ENCODE assay signal across 27 mouse cellular contexts in genomic region chr9:60595406-60595805, GRCm38 (mm10).
DNase-seq lines count a peak whose midpoint lies in the region; ATAC-seq and TF ChIP-seq lines count a peak whose summit lies in the region.
"Had no signal": no experiment of that assay in that cellular context is flagged by ENCODE, and none has a peak within 500 bp of the region (broad histone marks: within the 10 kb centered on the region; RNA-seq: fewer than 3 reads in every experiment).

No protein-coding gene starts in this region.

- TF ChIP-seq POLR2A in spleen, adult 2 months (IDR thresholded peaks at IDR 0.05; ENCODE audit: low read depth, low read length): no peak
- TF ChIP-seq POLR2A in CH12.LX (IDR thresholded peaks at IDR 0.05; ENCODE audit: low read depth, low read length): no peak

- in situ Hi-C loops in CH12.LX (cut with MboI; ENCODE audit: low pct_ligation_motif_present, low pct_unique_long_range_greater_than_20kb, low sequenced_read_pairs): loop anchor here (10.0 kb wide), 1 partner anchor 351 kb away; no protein-coding TSS in a partner anchor

- no peak for TF ChIP-seq EP300 in CH12.LX (IDR thresholded peaks at IDR 0.05; ENCODE audit: low read length)

- ATAC-seq in neutrophil, adult 5-6 weeks (ENCODE audit: extremely low read depth, insufficient number of reproducible peaks, low FRiP score, poor library complexity, severe bottlenecking): 0 out of 2 replicates have a peak, but pooled peaks have one; percentile 21
- ATAC-seq: forebrain, embryonic 14.5 days; forebrain, postnatal 0 days; hindbrain, postnatal 0 days; inflammation-experienced regulatory T-cells, adult 6 months had no signal

- no peak for TF ChIP-seq CTCF in spleen, adult 2 months (IDR thresholded peaks at IDR 0.05; ENCODE audit: extremely low read depth, insufficient read depth, insufficient read length, insufficient replicate concordance)
- TF ChIP-seq CTCF in CH12.LX (conservative IDR thresholded peaks at IDR 0.05 in 1 of 2, IDR thresholded peaks at IDR 0.05 in 1 of 2; ENCODE audit: low read depth in 2 of 2, low read length in 2 of 2): no peak

- DNase-seq in spleen, adult 2 months (ENCODE audit: low read depth in 1 of 2, low spot score in 2 of 2): peak in 1 of 2 experiments; percentile 11
- no peak for DNase-seq in spleen, postnatal 10 days (ENCODE audit: low spot score in 2 of 2)
- peak; percentile 88 for DNase-seq in A20 (ENCODE audit: low read depth, low spot score)
- peak; percentile 57 for DNase-seq in CH12.LX (ENCODE audit: extremely low read depth)
- DNase-seq in neural tube, embryonic 10.5 days (ENCODE audit: extremely low spot score, low spot score): no peak
- DNase-seq in embryo, embryonic 9.5 days (ENCODE audit: extremely low spot score): no peak
- DNase-seq: adrenal gland, adult 2 months; adrenal gland, postnatal 14 days; cerebellum, adult 11-12 months; cerebellum, adult 8-10 months; cerebellum, postnatal 14 days; forebrain, postnatal 0 days; gastrocnemius, adult 2 months; gastrocnemius, postnatal 14 days; heart, adult 11 months; heart, postnatal 10 days; heart, postnatal 36 days had no signal

- H3K27me3 ChIP-seq in spleen, adult 2 months (ENCODE audit: control insufficient read depth, insufficient read depth, low read length): no peaks in the 10 kb centered on the region
- no peaks in the 10 kb centered on the region for H3K27me3 ChIP-seq in CH12.LX (replicated peaks)
- H3K27me3 ChIP-seq: embryonic facial prominence, embryonic 12.5 days; embryonic facial prominence, embryonic 15.5 days; heart, embryonic 12.5 days; heart, embryonic 15.5 days had no signal

- no peak overlapping the region for H3K4me2 ChIP-seq in CH12.LX (ENCODE audit: insufficient read depth, low read depth, poor library complexity, severe bottlenecking)
- H3K4me2 ChIP-seq: embryonic facial prominence, embryonic 12.5 days; embryonic facial prominence, embryonic 15.5 days; heart, embryonic 12.5 days; heart, embryonic 15.5 days; hindbrain, embryonic 14.5 days had no signal

- WGBS in spleen, adult 2 months: 63% methylated on average over 7 of the region's 7 CpGs

- dilution Hi-C loops in CH12.LX (cut with MboI; ENCODE audit: extremely low pct_ligation_motif_present, extremely low pct_unique_long_range_greater_than_20kb, low sequenced_read_pairs): no loop called here

- no peak overlapping the region for H3K4me3 ChIP-seq in spleen, adult 2 months (ENCODE audit: extremely low read depth, insufficient read depth, insufficient read length)
- no peak overlapping the region for H3K4me3 ChIP-seq in CH12.LX (replicated peaks in 1 of 3; ENCODE audit: low read depth in 2 of 3, low read length in 2 of 3, poor library complexity in 1 of 3)
- H3K4me3 ChIP-seq: embryonic facial prominence, embryonic 12.5 days; embryonic facial prominence, embryonic 15.5 days; gastrocnemius, adult 2 months; heart, embryonic 12.5 days; heart, embryonic 15.5 days had no signal

- peaks cover 2% of the 10 kb centered on the region; the same call in 1 of the 2 replicates for H3K4me1 ChIP-seq in spleen, adult 2 months (ENCODE audit: control insufficient read depth, insufficient read depth, insufficient read length)
- H3K4me1 ChIP-seq in CH12.LX (ENCODE audit: control insufficient read depth in 1 of 2, insufficient read depth in 2 of 2): peaks cover 4 to 15% of the 10 kb centered on the region in 2 experiments; a peak in 3 of 4 replicates
- H3K4me1 ChIP-seq: embryonic facial prominence, embryonic 12.5 days; heart, embryonic 12.5 days; heart, embryonic 15.5 days had no signal

- no peak for TF ChIP-seq RAD21 in CH12.LX (IDR thresholded peaks at IDR 0.05; ENCODE audit: low read depth, low read length)

- H3K9me3 ChIP-seq in CH12.LX (replicated peaks; ENCODE audit: low read length): no peaks in the 10 kb centered on the region
- H3K9me3 ChIP-seq: embryonic facial prominence, embryonic 12.5 days; embryonic facial prominence, embryonic 15.5 days; G1E; heart, embryonic 15.5 days had no signal

- no peaks in the 10 kb centered on the region for H3K79me2 ChIP-seq in CH12.LX (replicated peaks; ENCODE audit: control insufficient read depth, extremely low read depth, insufficient read depth, poor library complexity, severe bottlenecking)

- H3K9ac ChIP-seq in CH12.LX (ENCODE audit: insufficient read depth, low read depth): no peak overlapping the region
- H3K9ac ChIP-seq: embryonic facial prominence, embryonic 12.5 days; embryonic facial prominence, embryonic 15.5 days; forebrain, postnatal 0 days; heart, embryonic 12.5 days; heart, embryonic 15.5 days; hindbrain, embryonic 14.5 days had no signal

- peak overlapping the region; percentile 71 for H3K27ac ChIP-seq in spleen, adult 2 months (ENCODE audit: insufficient read depth, low read length)
- no peak overlapping the region; the same call in 1 of the 2 replicates for H3K27ac ChIP-seq in CH12.LX (ENCODE audit: insufficient read depth, low read depth)
- H3K27ac ChIP-seq: embryonic facial prominence, embryonic 12.5 days; embryonic facial prominence, embryonic 15.5 days; gastrocnemius, adult 2 months; heart, embryonic 15.5 days; hindbrain, embryonic 14.5 days; hindbrain, postnatal 0 days had no signal

- no peaks in the 10 kb centered on the region for H3K36me3 ChIP-seq in spleen, adult 2 months (ENCODE audit: control insufficient read depth, insufficient read depth, low read length)
- H3K36me3 ChIP-seq in CH12.LX (replicated peaks in 1 of 2; ENCODE audit: control insufficient read depth in 1 of 2, insufficient read depth in 1 of 2, low read length in 1 of 2): peaks cover 2 to 16% of the 10 kb centered on the region in 2 experiments
- H3K36me3 ChIP-seq: G1E had no signal

TF ChIP-seq in CH12.LX, 34 proteins besides CTCF, POLR2A, EP300 and RAD21:
- TF ChIP-seq IRF4 (IDR thresholded peaks at IDR 0.05; ENCODE audit: low read depth, low read length): no peak
- TF ChIP-seq USF2 (conservative IDR thresholded peaks at IDR 0.05; ENCODE audit: low read depth, low read length): no peak
- TF ChIP-seq MAFK (IDR thresholded peaks at IDR 0.05; ENCODE audit: insufficient replicate concordance, low read length): no peak
- TF ChIP-seq NELFE (IDR thresholded peaks at IDR 0.05; ENCODE audit: low read depth, low read length): no peak
- no peak for TF ChIP-seq ZC3H11A (IDR thresholded peaks at IDR 0.05; ENCODE audit: low read depth, low read length)
- no peak for TF ChIP-seq SMC3 (IDR thresholded peaks at IDR 0.05; ENCODE audit: low read depth, low read length)
- TF ChIP-seq RCOR1 (conservative IDR thresholded peaks at IDR 0.05; ENCODE audit: low read depth, low read length): no peak
- TF ChIP-seq ZMIZ1 (IDR thresholded peaks at IDR 0.05; ENCODE audit: low read depth, low read length): no peak
- TF ChIP-seq ETS1 (conservative IDR thresholded peaks at IDR 0.05; ENCODE audit: low read depth, low read length): no peak
- no peak for TF ChIP-seq MXI1 (IDR thresholded peaks at IDR 0.05; ENCODE audit: low read depth, low read length)
- TF ChIP-seq ELF1 (IDR thresholded peaks at IDR 0.05; ENCODE audit: low read depth, low read length): no peak
- no peak for TF ChIP-seq MYC (IDR thresholded peaks at IDR 0.05; ENCODE audit: low read depth, low read length)
- no peak for TF ChIP-seq CHD2 (IDR thresholded peaks at IDR 0.05; ENCODE audit: low read length)
- TF ChIP-seq ZKSCAN1 (IDR thresholded peaks at IDR 0.05; ENCODE audit: borderline replicate concordance, low read depth, low read length): no peak
- TF ChIP-seq BHLHE40 (IDR thresholded peaks at IDR 0.05; ENCODE audit: low read depth, low read length): no peak
- no peak for TF ChIP-seq POLR2AphosphoS2 (IDR thresholded peaks at IDR 0.05; ENCODE audit: low read depth, low read length)

Comparison
In these comparisons a context has a peak if more than half of its experiments do, and no peak if none do; other contexts are left out.
1. DNase-seq: peak in A20 (single experiment) and CH12.LX (single experiment); none in spleen, postnatal 10 days (0 of 2), neural tube, embryonic 10.5 days (single experiment) and embryo, embryonic 9.5 days (single experiment).